Mouse (Mus musculus): ENCODE results near the gene Etnk1.
"Not testable (repeated sequence)": the region's sequence is repeated elsewhere in the genome, so short reads cannot be mapped to it uniquely, and the experiment has no call there.

Etnk1 gene

DNA sequence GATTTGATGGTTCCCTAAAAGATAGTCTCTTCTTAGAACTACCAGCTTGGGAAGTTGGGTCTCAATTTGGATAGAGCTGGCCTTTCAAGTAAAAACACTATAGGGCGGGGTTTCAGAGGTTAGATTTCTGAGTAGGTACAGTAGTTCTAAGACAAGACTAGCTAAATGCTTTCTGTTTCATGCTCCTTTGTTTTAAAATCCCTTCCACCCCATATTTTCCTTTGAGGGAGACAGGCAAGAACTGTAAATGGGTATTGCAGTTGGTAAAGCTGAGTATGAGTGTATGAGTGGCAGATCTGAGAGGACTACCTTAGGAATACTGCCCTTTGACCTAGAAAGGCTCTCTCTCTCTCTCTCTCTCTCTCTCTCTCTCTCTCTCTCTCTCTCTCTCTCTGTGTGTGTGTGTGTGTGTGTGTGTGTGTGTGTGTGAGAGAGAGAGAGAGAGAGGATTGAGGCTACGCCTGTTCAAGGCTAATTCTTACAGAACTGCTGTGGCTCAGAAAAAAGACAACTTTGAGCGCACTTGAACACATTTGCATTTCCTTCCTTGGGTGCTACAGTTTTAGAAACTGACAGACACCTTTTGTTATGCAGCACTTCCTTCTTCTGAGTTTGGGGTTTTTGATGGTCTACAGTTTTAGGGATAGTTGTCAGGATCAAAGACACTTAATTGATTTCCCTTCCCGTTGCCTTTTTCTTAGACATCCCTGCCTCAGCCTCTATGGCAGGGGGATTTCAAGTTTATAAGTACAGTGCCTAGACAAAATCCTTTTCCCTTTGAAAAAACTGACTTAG is 3.3 kb downstream of the Etnk1 start:
- in situ Hi-C loops (cut with MboI; ENCODE audit: low sequenced_read_pairs): no loop called here

DNA sequence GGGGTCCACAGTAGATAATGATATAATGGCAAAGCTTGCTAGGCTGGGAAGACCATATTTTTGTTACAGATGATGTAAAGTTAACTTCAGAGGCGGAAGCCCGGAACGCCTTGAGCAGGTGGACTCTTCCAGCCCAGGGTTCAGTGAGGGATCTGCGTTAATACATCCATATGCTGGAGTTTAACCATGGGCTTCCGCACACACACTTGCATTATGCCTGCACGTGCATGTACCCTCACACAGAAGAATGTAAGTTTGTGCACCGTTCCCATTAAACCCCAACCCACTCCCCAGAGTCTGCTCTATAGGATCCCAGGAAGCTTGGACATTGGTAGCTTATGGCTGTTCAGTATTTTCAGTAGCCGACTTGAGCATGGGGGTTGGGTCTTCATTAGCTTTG is 4.0 kb downstream of the Etnk1 start:
- in situ Hi-C loops (cut with MboI; ENCODE audit: low sequenced_read_pairs): no loop called here

- in situ Hi-C loops (cut with MboI; ENCODE audit: low sequenced_read_pairs): no loop called here
Observed at GRCm38 (mm10) chr6:143171781-143172465, 4.9 kb downstream of the Etnk1 start.

DNA sequence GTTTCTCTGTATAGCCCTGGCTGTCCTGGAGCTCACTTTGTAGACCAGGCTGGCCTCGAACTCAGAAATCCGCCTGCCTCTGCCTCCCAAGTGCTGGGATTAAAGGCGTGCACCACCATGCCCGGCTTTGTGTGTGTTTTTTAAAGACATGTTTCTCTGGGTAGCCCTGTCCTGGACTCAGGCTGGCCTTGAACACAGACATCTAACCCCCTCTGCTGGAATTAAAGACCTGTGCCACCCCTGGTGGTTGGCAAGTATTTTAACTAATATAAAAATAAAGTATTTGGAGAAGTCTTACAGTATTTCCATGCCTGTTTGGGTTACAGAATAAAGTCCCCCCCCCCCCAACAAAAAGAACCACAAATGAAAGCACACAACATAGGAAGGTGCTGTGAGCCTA is 5.7 kb downstream of the Etnk1 start:
- in situ Hi-C loops (cut with MboI; ENCODE audit: low sequenced_read_pairs): not testable (repeated sequence)

DNA sequence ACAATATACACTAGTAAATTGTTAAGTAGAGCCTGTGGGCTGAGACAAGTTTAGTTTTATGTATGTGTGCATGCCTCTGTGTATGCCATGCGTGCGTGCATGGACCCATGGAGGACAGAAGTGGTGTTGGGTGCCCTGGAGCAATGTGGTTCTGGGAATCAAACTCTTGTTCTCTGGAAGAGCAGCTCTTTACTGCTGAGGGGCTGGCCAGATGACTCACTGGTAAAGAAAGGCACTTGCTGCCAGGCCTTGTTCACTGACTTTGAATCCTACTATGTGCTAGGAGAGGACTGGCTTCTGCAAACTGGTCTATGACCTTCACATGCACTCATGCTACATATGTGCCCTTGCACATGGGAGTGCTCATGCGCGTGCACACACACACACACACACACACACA is 7.2 kb downstream of the Etnk1 start:
- in situ Hi-C loops (cut with MboI; ENCODE audit: low sequenced_read_pairs): no loop called here

- in situ Hi-C loops (cut with MboI; ENCODE audit: low sequenced_read_pairs): no loop called here
Observed at GRCm38 (mm10) chr6:143174906-143175656, 8.1 kb downstream of the Etnk1 start.

DNA sequence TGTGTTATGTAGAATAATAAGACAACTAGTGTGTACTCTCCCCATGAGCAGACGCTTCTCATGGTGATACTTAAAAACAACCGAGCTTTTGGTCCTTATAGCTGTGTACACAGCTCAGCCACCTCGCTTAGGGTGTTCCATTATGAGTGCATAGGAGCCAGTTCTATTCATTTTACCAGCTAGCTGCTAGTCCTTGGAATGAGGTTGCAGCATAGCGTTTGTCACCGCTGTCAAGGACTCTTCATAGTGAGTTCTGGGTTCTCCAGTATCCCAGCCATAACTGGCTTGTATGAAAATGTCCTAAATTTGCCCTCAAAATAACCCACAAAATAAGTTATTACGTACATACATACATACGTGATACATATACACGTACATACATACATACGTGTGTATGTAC is 9.1 kb downstream of the Etnk1 start:
- in situ Hi-C loops (cut with MboI; ENCODE audit: low sequenced_read_pairs): no loop called here

- in situ Hi-C loops (cut with MboI; ENCODE audit: low sequenced_read_pairs): no loop called here
Observed at GRCm38 (mm10) chr6:143176591-143176990, 9.6 kb downstream of the Etnk1 start.

- in situ Hi-C loops (cut with MboI; ENCODE audit: low sequenced_read_pairs): no loop called here
Observed at GRCm38 (mm10) chr6:143179181-143179580, 12.2 kb downstream of the Etnk1 start.

DNA sequence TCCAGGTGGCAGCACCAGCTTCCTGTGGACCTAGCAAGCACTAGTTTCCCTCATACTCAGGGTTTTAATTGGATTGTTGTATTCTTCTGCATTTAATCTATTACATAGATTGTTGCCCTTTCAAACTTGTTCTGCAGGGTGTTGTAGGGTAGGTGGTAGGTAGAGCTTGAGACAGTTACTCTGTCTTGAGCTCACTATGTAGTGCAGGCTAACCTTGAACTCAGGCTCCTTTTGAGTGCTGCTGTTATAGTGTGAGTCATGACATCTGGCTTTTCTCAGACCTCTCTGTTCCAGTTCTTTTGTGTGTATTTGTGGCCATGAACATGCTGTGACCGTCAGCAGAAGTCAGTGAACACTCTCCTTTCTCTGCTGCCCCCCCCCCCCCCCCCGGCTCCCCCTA is 12.7 kb downstream of the Etnk1 start:
- in situ Hi-C loops (cut with MboI; ENCODE audit: low sequenced_read_pairs): no loop called here

DNA sequence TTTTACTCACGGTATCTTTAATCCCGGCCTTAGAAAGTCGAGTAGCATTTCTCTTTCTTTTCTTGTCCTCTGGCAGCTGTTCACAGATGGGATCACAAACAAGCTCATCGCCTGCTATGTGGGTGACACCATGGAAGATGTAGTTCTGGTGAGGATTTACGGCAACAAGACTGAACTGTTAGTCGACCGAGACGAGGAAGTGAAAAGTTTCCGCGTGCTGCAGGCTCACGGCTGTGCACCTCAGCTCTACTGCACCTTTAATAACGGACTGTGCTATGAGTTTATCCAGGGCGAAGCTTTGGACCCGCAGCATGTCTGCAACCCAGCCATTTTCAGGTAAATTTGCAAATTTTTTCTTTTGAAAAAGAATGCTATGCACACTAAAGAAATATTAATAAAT is 13.5 kb downstream of the Etnk1 start:
- in situ Hi-C loops (cut with MboI; ENCODE audit: low sequenced_read_pairs): no loop called here

DNA sequence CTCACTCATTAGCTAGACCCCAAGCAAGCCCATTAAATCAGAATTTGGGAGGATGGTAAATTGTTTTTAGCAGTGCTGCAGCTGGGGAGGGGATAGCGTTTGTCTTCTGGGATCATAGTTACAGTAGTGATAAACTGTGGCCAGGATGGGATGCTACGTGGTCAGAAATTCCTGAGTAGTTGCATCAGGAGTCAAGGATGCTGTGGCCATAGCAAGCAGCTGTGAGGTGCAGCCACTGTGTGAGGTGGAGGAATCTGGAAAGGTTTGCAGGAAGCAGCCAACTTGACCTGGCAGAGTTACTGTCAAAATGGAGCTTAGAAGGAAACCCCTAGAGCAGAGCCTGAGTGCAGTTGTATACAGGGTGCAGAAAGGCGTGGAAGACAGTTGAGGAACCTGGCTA is 17.1 kb downstream of the Etnk1 start:
- in situ Hi-C loops (cut with MboI; ENCODE audit: low sequenced_read_pairs): no loop called here

- in situ Hi-C loops (cut with MboI; ENCODE audit: low sequenced_read_pairs): no loop called here
Observed at GRCm38 (mm10) chr6:143184745-143185144, 17.7 kb downstream of the Etnk1 start.

GRCm38 (mm10) chr6:143190838-143191476 is 23.9 kb downstream of the Etnk1 start:
- in situ Hi-C loops (cut with MboI; ENCODE audit: low sequenced_read_pairs): no loop called here

GRCm38 (mm10) chr6:143191477-143192098 is 24.6 kb downstream of the Etnk1 start:
- in situ Hi-C loops (cut with MboI; ENCODE audit: low sequenced_read_pairs): no loop called here

DNA sequence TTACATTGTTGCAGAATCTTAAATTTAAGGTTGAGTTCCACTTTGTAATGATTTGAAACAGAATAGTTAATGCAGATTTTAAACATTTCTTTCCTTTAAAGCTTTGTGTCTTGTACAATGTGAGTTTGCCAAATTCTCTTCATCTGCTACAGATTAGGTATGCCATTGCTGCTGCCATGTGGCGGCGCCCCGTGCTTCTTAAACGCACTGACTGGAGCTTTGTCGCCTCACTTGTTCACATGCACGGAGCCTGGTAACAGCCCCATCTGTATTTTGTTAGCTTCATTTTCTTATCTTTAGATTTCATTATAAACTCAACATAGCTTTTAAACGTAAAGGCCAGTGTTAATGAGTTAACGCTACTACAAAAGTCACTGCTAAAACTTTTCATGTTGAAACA is 25.7 kb downstream of the Etnk1 start:
- in situ Hi-C loops (cut with MboI; ENCODE audit: low sequenced_read_pairs): no loop called here

- in situ Hi-C loops (cut with MboI; ENCODE audit: low sequenced_read_pairs): no loop called here
Observed at GRCm38 (mm10) chr6:143193166-143193565, 26.1 kb downstream of the Etnk1 start.

DNA sequence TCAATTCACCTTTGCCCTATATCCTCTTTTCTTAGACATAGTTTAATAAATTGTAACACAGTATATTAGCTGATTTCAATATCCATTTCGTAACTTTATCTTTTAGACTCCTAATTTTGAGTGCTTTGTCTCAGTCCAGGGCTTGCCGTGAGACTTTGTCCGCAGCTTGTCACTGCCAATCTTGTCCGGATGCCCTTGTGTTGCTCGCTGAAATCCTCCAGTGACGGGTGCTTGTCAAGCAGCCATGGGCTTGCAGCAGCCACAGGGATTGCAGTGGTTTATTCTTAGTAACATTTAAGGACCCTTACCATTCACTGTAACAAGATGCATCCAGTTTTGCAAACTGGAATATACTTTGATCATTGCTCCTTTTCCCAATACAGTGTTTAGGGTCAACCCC is 26.6 kb downstream of the Etnk1 start:
- in situ Hi-C loops (cut with MboI; ENCODE audit: low sequenced_read_pairs): no loop called here

GRCm38 (mm10) chr6:143197053-143197452 is 30.0 kb downstream of the Etnk1 start:
- in situ Hi-C loops (cut with MboI; ENCODE audit: low sequenced_read_pairs): no loop called here

DNA sequence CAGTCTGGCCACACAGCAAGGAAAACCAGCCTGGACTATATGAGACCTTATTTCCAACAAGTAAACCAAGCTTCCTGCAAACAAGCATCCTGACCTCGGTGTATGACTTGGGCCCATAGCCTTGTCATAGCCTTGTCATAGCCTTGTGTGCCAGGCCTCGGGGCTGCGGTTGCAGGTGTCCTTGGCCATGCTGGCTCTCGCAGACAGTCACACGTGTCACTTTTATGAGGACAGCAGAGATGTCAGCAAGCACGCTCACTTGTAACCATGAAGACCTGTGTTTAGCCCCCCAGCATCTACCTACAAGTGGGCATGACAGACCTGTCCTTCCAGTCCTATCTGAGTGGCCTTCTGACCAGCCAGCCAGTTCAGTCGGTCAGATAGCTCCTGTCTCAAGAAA is 31.4 kb downstream of the Etnk1 start:
- in situ Hi-C loops (cut with MboI; ENCODE audit: low sequenced_read_pairs): no loop called here

DNA sequence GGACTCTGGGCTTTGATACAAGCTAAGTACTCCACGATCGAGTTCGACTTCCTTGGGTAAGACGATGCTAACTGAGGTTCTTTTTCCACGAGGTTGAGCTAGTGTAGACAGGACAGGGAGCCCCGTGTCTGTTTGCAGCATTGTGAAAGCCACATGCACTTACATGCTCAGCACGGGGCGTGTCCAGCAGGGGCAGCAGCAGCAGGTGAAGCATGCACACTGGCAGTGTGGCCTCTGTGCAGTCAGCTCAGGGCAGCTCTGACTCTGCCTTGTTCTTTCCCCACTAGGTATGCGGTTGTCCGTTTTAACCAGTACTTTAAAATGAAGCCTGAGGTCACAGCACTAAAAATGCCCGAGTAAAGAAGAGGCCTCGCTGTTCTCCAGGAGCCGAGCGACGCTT is 36.1 kb downstream of the Etnk1 start:
- in situ Hi-C loops (cut with MboI; ENCODE audit: low sequenced_read_pairs): no loop called here
